Mouse (Mus musculus) brain, embryonic 14.5 days (tissue): Measurements from ENCODE around the gene Ajap1.

Experiments
- CTCF ChIP-seq: fragments of 200-500 bp; IDR thresholded peaks from 2 replicates; pipeline ENCODE4 v1.5.1; 2012; ENCODE audit warnings: inconsistent platforms, mild to moderate bottlenecking, moderate library complexity, borderline replicate concordance; ENCODE audit not compliant: insufficient read depth, insufficient read length; ENCODE audit errors: extremely low read depth
- POLR2A ChIP-seq: fragments of 200-500 bp; IDR thresholded peaks from 2 replicates; pipeline ENCODE4 v1.6.1; 2012; ENCODE audit warnings: mild to moderate bottlenecking, inconsistent platforms, borderline replicate concordance; ENCODE audit not compliant: poor library complexity, insufficient read depth, insufficient read length, severe bottlenecking; ENCODE audit errors: extremely low read depth

DNA sequence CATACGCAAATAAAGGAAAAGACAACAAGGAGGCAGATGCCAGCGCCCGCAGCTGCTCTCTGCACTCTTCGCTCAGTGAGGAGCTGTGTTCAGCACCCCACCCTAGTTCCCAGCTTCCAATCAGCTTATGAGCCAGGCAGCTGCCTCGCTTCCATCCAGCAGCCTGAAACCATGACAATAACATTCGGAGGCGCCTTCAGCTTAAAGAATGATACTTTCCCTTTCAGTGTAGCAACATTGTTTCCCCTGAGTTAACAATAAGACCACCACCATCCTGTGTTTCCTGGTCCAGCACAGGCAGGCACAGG lies 124.4 kb downstream of the Ajap1 start:
- TF ChIP-seq POLR2A = no peak
- TF ChIP-seq CTCF = no peak
